Comparison of ENCODE assay signal across 11 mouse cellular contexts in genomic region chr5:66603223-66603622, GRCm38 (mm10). TPM values are rescaled to one million over a fixed set of nuclear protein-coding genes. Genes with fewer than 3 reads are reported as not detected.
DNase-seq lines count a peak whose midpoint lies in the region; ATAC-seq and TF ChIP-seq lines count a peak whose summit lies in the region.
"Had no signal": no experiment of that assay in that cellular context is flagged by ENCODE, and none has a peak within 500 bp of the region (broad histone marks: within the 10 kb centered on the region; RNA-seq: fewer than 3 reads in every experiment).

No protein-coding gene starts in this region.

- 29% methylated on average over 7 of the region's 7 CpGs for WGBS in embryonic facial prominence, embryonic 13.5 days
- 42% methylated on average over 7 of the region's 7 CpGs for WGBS in kidney, adult 2 months

- H3K4me3 ChIP-seq in embryonic facial prominence, embryonic 13.5 days: no peak overlapping the region
- H3K4me3 ChIP-seq in kidney, adult 2 months (ENCODE audit: insufficient read depth, low read depth, low read length): no peak overlapping the region
- H3K4me3 ChIP-seq: left cerebral cortex, adult 2 months had no signal

- no peak overlapping the region for H3K9ac ChIP-seq in embryonic facial prominence, embryonic 13.5 days

- H3K4me2 ChIP-seq in embryonic facial prominence, embryonic 13.5 days: peak overlapping the region; percentile 1; the same call in 1 of the 2 replicates

- H3K9me3 ChIP-seq in embryonic facial prominence, embryonic 13.5 days: no peaks in the 10 kb centered on the region

- DNase-seq in heart, adult 11 months: peak; percentile 98
- no peak for DNase-seq in heart, postnatal 25 days (ENCODE audit: low spot score)
- peak; percentile 78 for DNase-seq in kidney, adult 2 months
- DNase-seq in lung, postnatal 14 days: peak; percentile 68
- DNase-seq in left cerebral cortex, postnatal 36 days (ENCODE audit: low spot score in 2 of 2): no peak
- no peak for DNase-seq in right cerebral cortex, adult 2 months (ENCODE audit: low spot score in 2 of 2)
- DNase-seq: cerebellum, postnatal 36 days had no signal

- no peaks in the 10 kb centered on the region for H3K36me3 ChIP-seq in embryonic facial prominence, embryonic 13.5 days
- H3K36me3 ChIP-seq in kidney, adult 2 months (ENCODE audit: control insufficient read depth, insufficient read depth, low read length): no peaks in the 10 kb centered on the region

- no peak for ATAC-seq in embryonic facial prominence, embryonic 13.5 days (ENCODE audit: insufficient number of reproducible peaks, insufficient read depth, low FRiP score, low TSS enrichment, low read depth)
- no peak for ATAC-seq in inflammation-experienced regulatory T-cells, adult 6 months

- intact Hi-C loops in heart, postnatal 25 days (cut with DNase I): no loop called here
- intact Hi-C loops in left cerebral cortex, postnatal 36 days (cut with DNase I): no loop called here

- TF ChIP-seq CTCF in kidney, adult 2 months (conservative IDR thresholded peaks at IDR 0.05; ENCODE audit: insufficient read depth, insufficient read length, low read depth, low read length): no peak

- no peak for TF ChIP-seq POLR2A in kidney, adult 2 months (IDR thresholded peaks at IDR 0.05; ENCODE audit: low read depth, low read length)

- H3K4me1 ChIP-seq in embryonic facial prominence, embryonic 13.5 days: peaks cover 46% of the 10 kb centered on the region
- peaks cover 31% of the 10 kb centered on the region for H3K4me1 ChIP-seq in kidney, adult 2 months (ENCODE audit: control insufficient read depth, insufficient read depth, low read length)

- H3K27me3 ChIP-seq in embryonic facial prominence, embryonic 13.5 days: no peaks in the 10 kb centered on the region
- no peaks in the 10 kb centered on the region for H3K27me3 ChIP-seq in kidney, adult 2 months (replicated peaks; ENCODE audit: control insufficient read depth, insufficient read depth, low read length)
- H3K27me3 ChIP-seq: CH12.LX had no signal

- 0 out of 2 replicates have a peak overlapping the region, but pooled peaks have one; percentile 5 for H3K27ac ChIP-seq in embryonic facial prominence, embryonic 13.5 days
- H3K27ac ChIP-seq in kidney, adult 2 months (ENCODE audit: insufficient read depth, low read depth, low read length): peak overlapping the region; percentile 51
- H3K27ac ChIP-seq: left cerebral cortex, adult 2 months had no signal

RNA-seq across cellular contexts. Expression of gene Apbb2, which starts 15.4 kb away (rescaled TPM):
- 10 to 100 TPM; 40.2 to 46.7 TPM for total RNA-seq in heart, postnatal 25 days (2021)
- polyA plus RNA-seq in embryonic facial prominence, embryonic 13.5 days (2015; fragmentation: Nextera tagmentation; extraction: Ambion mirVana): 74.1 and 77.4 TPM in 2 replicates
- 21.4 and 27.7 TPM in 2 replicates for polyA plus RNA-seq in kidney, adult 2 months (2012; rRNA removed)
- polyA plus RNA-seq in inflammation-experienced regulatory T-cells, adult 6 months (2017; shearing (Covaris generic)): under 1 TPM; 0.42 to 0.80 (median 0.55) TPM
- total RNA-seq in left cerebral cortex, postnatal 36 days (2021): 10 to 100 TPM; 57.3 to 64.0 TPM

Comparison
In these comparisons a context has a peak if more than half of its experiments do, and no peak if none do; other contexts are left out.
1. DNase-seq: peak in heart, adult 11 months (single experiment), kidney, adult 2 months (single experiment) and lung, postnatal 14 days (single experiment); none in heart, postnatal 25 days (single experiment), left cerebral cortex, postnatal 36 days (0 of 2) and right cerebral cortex, adult 2 months (0 of 2).
2. RNA of gene Apbb2, which starts 15.4 kb away (polyA plus RNA-seq): 74.1 to 77.4 TPM in embryonic facial prominence, embryonic 13.5 days and 21.4 to 27.7 TPM in kidney, adult 2 months; 0.42 to 0.80 TPM in inflammation-experienced regulatory T-cells, adult 6 months; every median in the first group is over 10 times any median in the second.